Mouse (Mus musculus) E14TG2a.4 (cell line): ENCODE data around the gene B3galt5.

ENCODE experiments used
- CTCF ChIP-seq: conservative IDR thresholded peaks from 2 replicates; pipeline ENCODE4 v1.5.1; 2014; ENCODE audit warnings: low read length
- NANOG ChIP-seq: IDR thresholded peaks from 2 replicates; pipeline ENCODE4 v1.6.1; 2014; ENCODE audit warnings: borderline replicate concordance, low read length, mixed read lengths

DNA sequence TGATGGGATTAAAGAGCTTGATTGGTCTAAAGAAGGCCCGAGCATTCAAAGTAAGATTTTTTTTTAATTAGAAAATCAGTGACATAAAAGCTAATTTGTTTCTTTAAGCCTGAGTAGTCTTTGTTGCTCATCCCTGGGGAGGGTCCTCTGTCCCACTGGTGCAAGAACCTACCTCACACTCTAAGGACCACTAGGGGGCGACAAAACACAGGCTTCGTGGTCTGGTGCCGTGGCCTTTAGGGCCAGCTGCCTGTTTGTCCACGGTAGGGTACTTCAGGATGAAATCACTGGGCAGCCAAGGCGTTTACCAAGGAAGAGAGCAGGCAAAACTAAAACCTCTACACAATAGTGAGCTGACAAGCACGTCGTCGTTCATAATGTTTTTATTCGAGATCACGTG is 5.2 kb upstream of the B3galt5 start:
- peak; percentile 83 for TF ChIP-seq CTCF
- TF ChIP-seq NANOG: no peak
